Mouse (Mus musculus) G1E-ER4 (cell line): Measurements from ENCODE around the gene Unc13a. TPM values are rescaled to one million over a fixed set of nuclear protein-coding genes. Genes with fewer than 3 reads are reported as not detected.

ENCODE experiments used
- GATA1 ChIP-seq: IDR thresholded peaks from one replicate; pipeline ENCODE4 v1.8.0; 2012; ENCODE audit warnings: low read length, inconsistent platforms
- polyA plus RNA-seq: library from polyadenylated mRNA; stranded (reverse); fragments of >175 nt; gene quantifications from 2 replicates; pipeline ENCODE4 v1.2.3, GENCODE M21; 2012

Gene Unc13a
- polyA plus RNA-seq, 1 experiment = 0.41 TPM

DNA sequence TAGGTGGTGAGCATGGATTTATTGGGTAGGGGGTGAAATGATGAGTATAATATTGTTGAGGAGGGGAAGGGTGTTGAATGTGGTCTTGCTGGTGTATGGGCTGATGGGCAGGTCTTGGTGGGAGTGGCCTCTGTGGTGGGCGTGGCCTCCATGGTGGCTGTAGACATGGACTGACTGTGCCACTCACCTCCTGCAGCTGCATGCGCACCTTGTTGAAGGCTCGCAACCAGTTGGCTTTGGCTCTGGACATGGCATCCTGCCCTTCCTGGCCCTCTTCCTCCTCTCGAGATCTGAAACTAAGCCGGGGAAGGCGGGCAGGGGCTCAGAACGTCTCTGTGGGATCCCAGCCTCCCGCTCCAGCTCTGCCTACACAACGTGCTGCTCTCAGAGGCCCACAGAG lies 13.7 kb downstream of the Unc13a start:
- no peak for TF ChIP-seq GATA1

DNA sequence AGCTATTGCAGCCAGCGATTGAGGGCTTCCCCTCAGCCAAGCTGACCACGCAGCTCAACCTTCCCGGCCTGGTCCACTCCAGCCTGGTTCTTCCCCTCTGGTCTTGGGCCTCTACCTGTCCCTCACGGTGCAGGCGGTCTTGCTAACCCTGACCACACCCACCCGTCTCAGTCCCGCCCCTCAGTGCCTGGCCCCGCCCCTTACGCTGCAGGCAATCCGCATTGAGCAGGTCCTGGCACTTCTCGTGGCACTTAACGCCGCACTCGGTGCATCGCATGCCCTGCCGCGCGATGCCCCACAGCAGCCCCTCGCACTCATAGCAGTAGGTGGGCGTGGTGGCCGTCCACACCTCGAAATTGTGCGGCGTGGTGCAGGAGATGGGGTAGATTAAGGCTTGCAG lies 17.0 kb downstream of the Unc13a start:
- TF ChIP-seq GATA1 = no peak

DNA sequence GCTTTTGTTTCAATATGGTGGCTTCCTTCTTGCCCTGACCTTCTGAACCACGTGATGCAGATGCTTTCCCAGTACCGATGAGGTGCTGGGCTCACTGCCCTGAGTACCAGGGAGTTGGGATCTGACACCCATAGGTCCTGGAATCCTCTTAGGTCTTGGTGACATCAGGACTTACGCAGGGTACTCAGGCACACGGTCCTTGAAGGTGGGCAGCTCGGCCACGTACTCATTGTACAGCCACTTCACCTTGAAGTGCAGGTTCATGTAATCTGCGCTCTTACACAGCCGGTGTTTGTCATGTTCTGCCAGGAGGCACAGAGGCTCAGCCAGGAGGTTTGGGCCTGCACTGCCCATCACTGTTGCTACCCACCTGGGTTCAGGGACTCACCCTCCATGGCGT lies 26.0 kb downstream of the Unc13a start:
- TF ChIP-seq GATA1 = no peak

DNA sequence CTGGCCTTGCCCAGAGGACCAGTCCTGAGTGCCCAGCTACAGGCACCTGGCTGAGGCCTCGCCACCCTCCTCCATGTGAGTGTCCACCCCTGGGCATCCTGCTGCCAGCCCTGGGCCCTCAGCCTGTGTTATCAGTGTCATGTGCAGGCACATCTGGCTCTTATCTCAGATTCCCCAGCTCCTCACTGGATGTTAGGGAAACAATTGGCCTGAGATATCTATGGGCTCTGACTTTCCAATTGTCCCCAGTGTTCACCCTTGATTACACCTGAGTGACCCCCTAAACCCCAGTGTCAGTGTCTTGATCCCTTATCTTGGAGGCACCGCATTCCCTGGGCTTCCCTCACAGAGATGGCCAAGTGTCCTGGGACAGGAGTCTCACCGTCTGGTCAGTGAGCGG lies 32.2 kb downstream of the Unc13a start:
- no peak for TF ChIP-seq GATA1

DNA sequence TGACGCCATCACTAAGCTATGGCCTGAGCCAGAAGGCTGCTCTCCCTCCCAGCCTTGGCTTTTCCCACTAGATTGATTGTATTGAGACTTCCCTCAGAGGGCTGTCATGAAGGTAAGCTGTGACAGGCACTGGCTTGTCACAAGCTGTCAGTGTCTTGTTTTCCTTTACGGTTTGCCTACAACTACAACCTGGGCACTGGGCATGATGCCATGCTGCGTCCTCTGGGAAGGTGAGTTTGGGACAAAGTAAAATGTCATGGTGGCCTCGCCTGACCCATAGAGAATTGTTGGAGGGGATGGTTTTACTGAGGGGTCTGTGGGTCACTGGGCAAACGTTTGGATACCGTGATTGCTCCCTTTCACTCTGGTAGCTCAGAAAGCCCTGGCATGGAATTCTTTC lies 33.2 kb downstream of the Unc13a start:
- TF ChIP-seq GATA1 = no peak

DNA sequence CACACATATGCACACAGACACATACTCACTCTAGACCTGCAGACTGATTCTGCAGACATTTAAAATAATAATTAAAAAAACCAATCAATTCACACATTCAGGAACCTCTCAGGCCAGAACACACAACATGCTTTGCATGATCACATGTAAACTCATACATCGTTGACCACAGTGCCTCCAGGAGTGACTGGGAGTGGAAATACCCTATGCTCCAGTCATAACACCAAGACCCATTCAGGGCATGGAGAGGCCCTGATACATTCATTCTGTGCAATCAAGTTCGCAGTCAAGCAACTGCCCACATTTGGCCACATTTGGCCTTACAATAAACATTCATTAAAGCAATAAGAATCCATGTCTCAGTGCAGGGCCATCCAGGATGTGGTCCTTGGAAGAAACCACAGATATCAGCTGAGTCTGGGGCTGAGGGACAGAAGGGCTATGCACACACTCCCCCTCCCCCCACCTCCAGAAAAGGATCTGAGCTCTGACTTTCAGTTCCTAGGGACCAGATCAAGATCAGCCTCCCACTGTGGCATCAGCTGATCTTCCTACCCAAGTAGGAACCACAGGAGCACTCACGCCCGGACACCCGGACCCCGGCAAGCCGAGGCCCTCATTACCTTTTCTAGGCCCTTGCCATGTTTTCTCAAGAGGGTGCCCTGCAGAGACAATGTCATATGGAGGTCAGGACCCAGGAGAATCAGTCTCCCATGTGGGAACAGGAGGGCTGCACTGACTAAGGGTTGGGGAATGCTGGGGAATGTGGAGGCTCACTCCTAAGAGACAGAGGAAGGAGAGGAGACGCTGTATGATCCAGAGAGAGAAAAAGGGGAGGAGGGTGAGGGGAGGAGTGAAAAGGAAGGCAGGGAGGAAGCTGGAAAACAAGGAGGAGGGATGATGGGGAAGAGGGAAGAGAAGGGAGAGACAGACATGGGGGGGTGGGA lies 34.1 kb downstream of the Unc13a start:
- TF ChIP-seq GATA1 = no peak

DNA sequence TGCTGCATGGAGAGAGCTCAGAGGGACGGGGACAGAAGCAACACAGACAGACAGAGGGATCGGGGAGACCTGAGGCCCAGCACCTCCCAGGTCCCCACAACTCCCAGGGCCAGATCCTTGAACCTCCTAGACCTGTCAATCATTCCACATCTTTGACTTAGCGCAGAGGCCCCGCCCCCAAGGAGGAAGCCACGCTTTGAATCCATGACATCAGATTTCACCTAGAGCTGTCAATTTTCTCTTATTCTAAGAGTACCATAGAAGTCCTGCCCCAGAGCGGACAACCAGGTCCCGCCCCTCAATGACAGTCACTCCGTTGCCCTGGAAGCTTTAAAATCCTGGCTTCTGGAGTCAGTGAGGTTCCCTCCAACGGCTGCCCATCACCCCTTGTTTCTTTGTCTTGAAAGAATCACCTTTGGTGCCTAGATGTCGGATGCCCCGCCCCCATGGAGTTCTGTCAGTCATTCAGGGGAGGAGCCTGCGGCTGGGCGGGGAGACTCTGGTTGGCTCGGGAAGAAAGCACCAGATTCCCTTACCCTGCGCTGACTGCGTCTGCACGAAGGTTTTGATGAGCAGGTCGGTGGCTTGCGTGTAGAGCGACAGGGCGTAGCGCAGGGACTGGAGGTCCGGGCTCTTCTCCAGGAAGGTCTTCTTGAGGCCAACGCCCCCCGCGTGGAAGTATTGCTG lies 37.4 kb downstream of the Unc13a start:
- no peak for TF ChIP-seq GATA1

DNA sequence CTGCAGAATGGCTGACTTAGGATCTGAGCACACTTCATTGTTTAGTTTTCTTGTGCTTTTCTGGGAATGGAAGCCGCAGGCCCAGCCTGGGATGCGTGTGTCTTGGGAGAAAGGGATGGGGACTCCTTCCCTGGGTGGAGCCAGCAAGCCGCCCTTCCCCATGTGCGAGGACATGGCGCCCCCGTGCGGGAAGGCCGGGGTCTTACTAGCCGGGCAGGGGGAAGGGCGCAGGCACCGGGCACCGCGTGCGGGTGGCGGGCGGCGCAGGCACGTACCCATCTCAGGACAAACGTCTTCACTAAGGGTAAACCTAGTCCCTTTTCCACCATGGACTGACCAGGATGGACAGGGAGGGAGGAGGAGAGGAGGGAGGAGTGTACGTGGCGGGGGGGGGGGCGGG lies 38.4 kb downstream of the Unc13a start:
- no peak for TF ChIP-seq GATA1

DNA sequence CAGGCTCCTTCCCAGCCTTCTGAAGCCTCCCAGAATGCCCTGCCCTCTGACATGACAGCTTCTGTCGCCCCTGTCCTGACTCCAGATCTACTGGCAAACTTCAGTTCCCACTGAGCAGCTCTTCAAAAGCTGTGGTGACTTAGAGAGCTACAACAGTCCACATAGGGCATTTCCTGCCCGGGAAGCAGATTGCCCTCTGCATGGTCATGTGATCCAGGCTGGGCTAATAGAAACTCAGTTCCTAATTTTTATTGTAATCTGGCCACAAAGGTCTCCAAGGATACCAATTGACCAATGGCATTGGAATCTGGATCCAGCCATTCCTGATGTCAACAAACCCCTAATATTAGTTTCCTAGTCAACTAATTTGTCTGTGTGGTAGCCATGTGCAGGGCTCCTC lies 39.7 kb downstream of the Unc13a start:
- no peak for TF ChIP-seq GATA1

DNA sequence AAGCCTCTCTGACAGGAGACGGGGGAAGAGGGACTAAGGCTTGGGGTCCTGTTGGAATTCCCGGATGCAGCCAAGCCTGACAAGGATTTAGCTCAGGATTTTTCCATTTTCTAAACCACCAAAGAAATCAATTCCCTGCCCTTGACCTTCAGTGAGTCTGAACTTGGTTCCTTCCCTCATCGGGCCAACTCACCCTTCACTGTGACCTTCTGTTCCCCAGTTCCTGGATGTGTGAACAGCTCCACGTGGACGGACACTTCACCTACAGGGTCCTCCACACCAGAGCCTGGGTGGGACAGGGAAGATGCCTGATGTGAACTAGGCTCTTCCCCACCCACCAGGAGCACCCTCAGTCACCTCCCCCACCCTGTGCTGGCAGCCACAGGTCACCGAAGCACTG lies 40.8 kb downstream of the Unc13a start:
- no peak for TF ChIP-seq GATA1

DNA sequence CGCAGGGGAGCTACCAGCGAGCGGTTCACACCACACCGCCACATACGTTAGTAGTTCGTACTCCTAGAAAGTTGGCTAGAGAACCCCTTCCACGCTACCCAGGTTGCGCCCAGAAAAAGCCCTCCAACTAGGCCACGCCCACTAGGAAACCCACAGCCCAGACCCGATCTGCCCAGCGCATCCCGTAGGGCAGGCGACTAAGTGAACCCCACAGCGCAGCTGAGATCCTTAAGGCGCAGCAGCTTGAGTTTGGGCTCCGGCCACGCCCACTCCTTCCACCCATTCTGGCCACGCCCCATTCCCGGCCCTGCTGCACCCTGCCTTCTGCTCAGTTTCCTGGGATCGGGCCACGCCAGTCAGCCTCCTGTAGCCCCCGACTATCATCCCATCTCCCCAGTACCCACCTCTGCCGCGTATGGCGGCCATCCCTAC lies 41.8 kb downstream of the Unc13a start:
- no peak for TF ChIP-seq GATA1

DNA sequence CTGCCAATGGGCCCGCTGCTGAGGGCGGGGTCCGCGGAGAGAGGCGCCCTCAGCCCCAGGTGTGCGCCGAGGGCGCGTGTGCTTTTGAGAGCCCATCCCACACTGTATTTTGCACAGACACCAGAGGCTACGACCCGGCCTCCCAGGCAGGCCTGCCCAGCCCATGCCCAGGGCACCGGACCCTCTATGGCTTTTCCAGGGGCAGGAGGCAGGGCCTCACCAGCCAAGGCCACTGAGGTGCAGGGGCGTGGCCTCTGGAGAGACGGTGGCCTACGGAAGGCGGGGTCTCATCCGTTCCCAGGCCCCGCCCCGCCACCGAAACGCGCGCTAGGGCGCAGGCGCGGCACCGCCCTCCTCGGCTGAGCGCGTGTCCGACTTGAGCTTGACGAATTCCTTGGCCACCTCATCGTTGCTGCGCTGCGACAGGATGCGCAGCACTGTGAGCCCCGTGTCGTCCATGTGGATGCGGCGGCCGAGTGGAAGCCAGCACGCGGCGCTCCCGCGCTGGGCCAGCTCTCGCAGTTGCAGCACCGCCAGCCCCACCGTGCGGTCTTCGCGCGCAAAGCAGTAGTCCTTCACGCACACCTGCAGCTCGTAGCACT lies 42.4 kb downstream of the Unc13a start:
- TF ChIP-seq GATA1 = no peak

DNA sequence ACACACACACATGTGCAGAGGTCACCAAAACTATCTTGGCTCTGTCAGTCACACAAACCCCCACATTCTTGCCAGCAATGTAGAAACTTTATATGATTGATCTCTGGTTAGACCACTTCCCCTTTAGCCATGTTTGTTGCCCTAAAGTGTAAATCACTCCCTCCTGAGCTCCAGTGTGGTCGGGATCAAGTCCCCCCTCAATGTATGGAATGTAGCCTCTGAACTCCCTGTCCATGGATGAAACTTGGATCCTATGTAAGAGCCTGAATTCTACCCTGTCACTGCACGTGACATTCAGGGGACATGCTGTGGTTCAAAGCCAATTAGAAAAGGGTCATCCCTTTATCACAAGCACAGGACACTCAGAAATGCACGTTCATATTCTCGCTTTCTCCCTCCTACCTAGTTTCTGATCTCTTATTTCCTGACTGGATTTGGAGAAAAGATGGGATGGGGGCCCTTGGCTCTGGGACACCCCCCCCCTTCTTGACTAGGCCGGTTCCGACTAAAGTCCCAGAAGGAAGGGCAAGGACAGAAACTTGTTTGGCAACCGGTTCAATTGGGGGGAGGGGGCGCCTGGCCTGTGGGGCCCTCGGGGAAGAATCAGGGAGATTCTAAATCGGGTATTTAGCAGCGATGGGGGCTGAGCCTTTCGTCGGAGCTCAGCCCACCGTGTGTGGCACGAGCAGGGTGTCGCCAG lies 43.0 kb downstream of the Unc13a start:
- TF ChIP-seq GATA1 = no peak

DNA sequence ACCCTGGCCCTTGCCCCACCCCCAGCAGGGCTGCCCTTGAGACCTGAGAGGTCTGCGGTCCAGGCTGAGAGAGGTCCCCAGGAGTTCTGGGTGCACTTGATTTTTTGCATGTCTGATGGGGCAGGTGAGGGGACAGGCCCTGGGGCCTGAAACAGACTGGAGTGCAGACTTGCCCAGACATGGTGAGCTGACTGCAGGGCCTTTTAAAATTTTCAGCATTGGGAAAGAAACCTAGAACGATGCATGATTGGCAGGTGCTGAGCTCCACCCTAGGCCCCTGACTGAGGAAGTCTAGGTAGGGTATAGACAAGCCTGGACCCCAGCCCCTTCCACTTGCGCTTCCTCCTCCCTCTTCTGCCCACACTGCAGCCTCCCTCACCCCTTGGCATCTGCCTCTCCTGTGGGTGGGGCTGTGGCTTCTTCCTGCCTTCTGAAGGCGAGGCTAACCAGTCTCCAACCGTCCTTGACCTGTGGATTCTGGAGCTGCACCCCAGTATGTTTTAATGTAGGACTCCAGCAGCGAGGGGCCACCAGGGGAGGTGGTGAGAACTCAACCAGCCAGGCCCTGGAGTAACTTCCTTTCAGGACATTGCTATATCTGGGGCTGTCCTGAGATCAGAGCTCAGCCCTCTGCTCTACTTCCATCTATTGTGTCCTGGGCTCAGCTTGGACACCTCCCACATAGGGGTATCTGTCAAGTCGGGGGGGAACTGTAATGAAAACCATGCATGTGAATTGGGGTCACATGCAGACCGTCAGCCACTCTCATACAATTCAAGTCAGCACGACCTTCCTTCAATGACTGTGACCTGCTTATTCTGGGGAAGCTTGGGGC lies 44.1 kb downstream of the Unc13a start:
- no peak for TF ChIP-seq GATA1

DNA sequence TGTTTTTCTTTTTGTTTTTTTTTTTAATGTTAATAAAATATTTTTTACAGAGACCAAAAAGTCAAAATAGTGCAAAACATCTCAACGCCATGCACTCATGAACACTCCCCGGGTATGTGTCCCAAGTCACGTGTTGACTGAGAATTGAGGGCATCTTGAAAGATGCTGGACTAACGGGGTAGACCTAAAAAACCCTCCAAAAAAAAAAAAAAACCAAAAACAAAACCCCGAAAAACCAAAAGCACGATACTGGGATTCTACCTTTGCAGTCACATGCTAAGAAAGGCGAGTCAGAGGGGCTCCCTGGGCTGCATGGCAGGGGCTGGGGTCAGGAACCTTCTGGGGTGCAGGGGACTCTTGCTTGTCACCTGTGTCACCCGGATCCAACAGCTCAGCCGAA lies 44.8 kb downstream of the Unc13a start:
- TF ChIP-seq GATA1 = no peak
